In the genomic region with DNA sequence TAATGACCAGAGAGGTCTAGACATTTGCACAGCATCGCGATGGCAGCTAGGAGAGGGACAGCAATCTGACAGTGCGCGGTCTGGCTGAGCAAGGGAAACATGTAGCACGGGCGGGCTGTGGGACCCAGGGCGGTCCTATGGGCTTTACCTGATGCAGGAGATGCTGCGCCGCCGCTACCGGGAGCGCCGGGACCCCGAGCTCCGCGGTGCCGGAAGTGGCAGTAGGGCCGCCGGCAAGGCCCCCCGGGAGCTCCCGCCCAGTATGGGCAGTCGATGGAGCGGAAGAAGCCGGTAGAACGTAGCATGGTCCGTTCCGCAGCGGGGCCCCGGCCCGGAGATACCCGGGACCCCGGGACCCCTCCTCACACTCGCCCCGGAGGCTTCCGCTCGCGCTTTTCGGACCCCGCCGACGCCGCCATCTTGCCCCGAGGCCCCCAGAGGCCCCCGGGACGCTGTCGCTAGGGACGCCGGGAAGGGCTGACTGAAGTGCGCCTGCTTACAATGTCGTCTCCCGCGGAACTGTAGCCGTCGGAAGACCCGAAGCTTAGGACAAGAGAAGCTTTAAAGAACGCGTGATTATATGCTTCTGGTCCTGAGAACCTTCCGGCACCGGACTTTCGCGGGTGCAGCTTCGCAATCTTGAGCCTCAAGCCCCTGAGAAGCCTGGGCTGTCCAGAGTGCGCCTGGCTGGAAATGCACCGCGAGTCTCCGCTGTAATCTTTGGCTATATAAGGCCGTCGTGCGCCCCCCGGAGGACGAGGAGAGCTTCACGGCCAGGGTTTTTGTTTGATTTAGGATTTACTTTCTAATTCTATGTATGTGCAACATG, we compare ENCODE assay signal across 8 mouse cellular contexts. TPM values are rescaled to one million over a fixed set of nuclear protein-coding genes. Genes with fewer than 3 reads are reported as not detected.
A peak's percentile ranks its signal among the peaks of the same experiment; 100 is the strongest.
DNase-seq lines count a peak whose midpoint lies in the region; ATAC-seq and TF ChIP-seq lines count a peak whose summit lies in the region.

A gene (minus strand): TSS at position 445 of the 829 bp plus-strand sequence.

- in situ Hi-C loops in CH12.LX (cut with MboI; ENCODE audit: low pct_ligation_motif_present, low pct_unique_long_range_greater_than_20kb, low sequenced_read_pairs), result no loop called here

- peak; percentile 92 for DNase-seq in CH12.LX (ENCODE audit: extremely low read depth)
- DNase-seq in c-Kit-positive CD71-positive TER-119-negative erythroid progenitor cells, embryonic 14.5 days (ENCODE audit: low read depth), result peak; percentile 97
- peak; percentile 95 for DNase-seq in forebrain, embryonic 11.5 days (ENCODE audit: low spot score)
- DNase-seq in kidney, postnatal 36 days, result peak; percentile 96 to 98
- DNase-seq in telencephalon, adult 2 months (ENCODE audit: low read depth, low spot score), result peak; percentile 95

- peaks cover 0 to 58% of the 10 kb centered on the region in 2 experiments for H3K36me3 ChIP-seq in CH12.LX (replicated peaks in 1 of 2; ENCODE audit: control insufficient read depth in 1 of 2, insufficient read depth in 1 of 2, low read length in 1 of 2)
- no peaks in the 10 kb centered on the region for H3K36me3 ChIP-seq in forebrain, embryonic 11.5 days (ENCODE audit: control insufficient read depth, insufficient read depth, low read length)
- no peaks in the 10 kb centered on the region for H3K36me3 ChIP-seq in heart, embryonic 16.5 days (ENCODE audit: control insufficient read depth, insufficient read depth)
- H3K36me3 ChIP-seq in liver, embryonic 15.5 days (replicated peaks), result peaks cover 13% of the 10 kb centered on the region
- H3K36me3 ChIP-seq in neural tube, embryonic 12.5 days, result no peaks in the 10 kb centered on the region

- dilution Hi-C loops in CH12.LX (cut with MboI; ENCODE audit: extremely low pct_ligation_motif_present, extremely low pct_unique_long_range_greater_than_20kb, low sequenced_read_pairs), result no loop called here

- TF ChIP-seq POLR2A in CH12.LX (IDR thresholded peaks at IDR 0.05; ENCODE audit: low read depth, low read length), result peak; percentile 79

- no peaks in the 10 kb centered on the region for H3K27me3 ChIP-seq in CH12.LX (replicated peaks)
- H3K27me3 ChIP-seq in forebrain, embryonic 11.5 days (ENCODE audit: control insufficient read depth, insufficient read depth, low read length), result no peaks in the 10 kb centered on the region
- H3K27me3 ChIP-seq in heart, embryonic 16.5 days (ENCODE audit: control insufficient read depth, insufficient read depth, low read length), result no peaks in the 10 kb centered on the region
- no peaks in the 10 kb centered on the region for H3K27me3 ChIP-seq in liver, embryonic 15.5 days
- H3K27me3 ChIP-seq in neural tube, embryonic 12.5 days (replicated peaks), result no peaks in the 10 kb centered on the region

- peak; percentile 62 for TF ChIP-seq RAD21 in CH12.LX (IDR thresholded peaks at IDR 0.05; ENCODE audit: low read depth, low read length)

- H3K4me3 ChIP-seq in CH12.LX (replicated peaks in 1 of 3; ENCODE audit: low read depth in 2 of 3, low read length in 2 of 3, poor library complexity in 1 of 3), result peak within 1 kb of the TSS; percentile 71 to 98 (median 93)
- H3K4me3 ChIP-seq in forebrain, embryonic 11.5 days (ENCODE audit: low read depth, low read length), result peak within 1 kb of the TSS; percentile 98
- peak within 1 kb of the TSS; percentile 99 for H3K4me3 ChIP-seq in heart, embryonic 16.5 days (ENCODE audit: low read length)
- H3K4me3 ChIP-seq in liver, embryonic 15.5 days (replicated peaks), result peak within 1 kb of the TSS; percentile 99
- H3K4me3 ChIP-seq in neural tube, embryonic 12.5 days, result peak within 1 kb of the TSS; percentile 97

- peak within 1 kb of the TSS; percentile 72 for H3K4me2 ChIP-seq in CH12.LX (ENCODE audit: insufficient read depth, low read depth, poor library complexity, severe bottlenecking)
- H3K4me2 ChIP-seq in forebrain, embryonic 11.5 days (ENCODE audit: low read depth, low read length, severe bottlenecking), result peak within 1 kb of the TSS; percentile 81
- H3K4me2 ChIP-seq in heart, embryonic 16.5 days (ENCODE audit: low read depth, low read length), result peak within 1 kb of the TSS; percentile 96
- peak within 1 kb of the TSS; percentile 86 for H3K4me2 ChIP-seq in liver, embryonic 15.5 days
- H3K4me2 ChIP-seq in neural tube, embryonic 12.5 days (replicated peaks), result peak within 1 kb of the TSS; percentile 92

- WGBS in forebrain, embryonic 11.5 days, result under 1% methylated on average over 72 of the region's 72 CpGs
- under 1% methylated on average over 72 of the region's 72 CpGs for WGBS in heart, embryonic 16.5 days
- under 1% methylated on average over 72 of the region's 72 CpGs for WGBS in liver, embryonic 15.5 days (ENCODE audit: insufficient replicate concordance)
- under 1% methylated on average over 72 of the region's 72 CpGs for WGBS in neural tube, embryonic 12.5 days

- H3K4me1 ChIP-seq in CH12.LX (ENCODE audit: control insufficient read depth in 1 of 2, insufficient read depth in 2 of 2), result peaks cover 18 to 52% of the 10 kb centered on the region in 2 experiments
- peaks cover 6% of the 10 kb centered on the region; the same call in 1 of the 2 replicates for H3K4me1 ChIP-seq in forebrain, embryonic 11.5 days (replicated peaks; ENCODE audit: control insufficient read depth, insufficient read depth, low read length)
- peaks cover 27% of the 10 kb centered on the region for H3K4me1 ChIP-seq in heart, embryonic 16.5 days (ENCODE audit: control insufficient read depth, insufficient read depth, low read length)
- H3K4me1 ChIP-seq in liver, embryonic 15.5 days (replicated peaks), result peaks cover 59% of the 10 kb centered on the region
- peaks cover 33% of the 10 kb centered on the region for H3K4me1 ChIP-seq in neural tube, embryonic 12.5 days

- H3K9ac ChIP-seq in CH12.LX (ENCODE audit: insufficient read depth, low read depth), result peak within 1 kb of the TSS; percentile 91
- H3K9ac ChIP-seq in forebrain, embryonic 11.5 days (ENCODE audit: low read length), result peak within 1 kb of the TSS; percentile 91
- H3K9ac ChIP-seq in heart, embryonic 16.5 days (ENCODE audit: low read length), result peak within 1 kb of the TSS; percentile 98
- H3K9ac ChIP-seq in liver, embryonic 15.5 days, result peak within 1 kb of the TSS; percentile 93
- peak within 1 kb of the TSS; percentile 94 for H3K9ac ChIP-seq in neural tube, embryonic 12.5 days

- TF ChIP-seq EP300 in CH12.LX (IDR thresholded peaks at IDR 0.05; ENCODE audit: low read length), result no peak

- H3K27ac ChIP-seq in CH12.LX (ENCODE audit: insufficient read depth, low read depth), result peak within 1 kb of the TSS; percentile 66
- peak within 1 kb of the TSS; percentile 89 for H3K27ac ChIP-seq in forebrain, embryonic 11.5 days (ENCODE audit: low read depth, low read length)
- peak within 1 kb of the TSS; percentile 86 for H3K27ac ChIP-seq in heart, embryonic 16.5 days (ENCODE audit: low read length)
- H3K27ac ChIP-seq in liver, embryonic 15.5 days (replicated peaks), result peak within 1 kb of the TSS; percentile 90
- H3K27ac ChIP-seq in neural tube, embryonic 12.5 days, result peak within 1 kb of the TSS; percentile 71

- no peaks in the 10 kb centered on the region for H3K9me3 ChIP-seq in CH12.LX (replicated peaks; ENCODE audit: low read length)
- H3K9me3 ChIP-seq in forebrain, embryonic 11.5 days (ENCODE audit: control insufficient read depth, low read length), result no peaks in the 10 kb centered on the region
- no peaks in the 10 kb centered on the region for H3K9me3 ChIP-seq in heart, embryonic 16.5 days (replicated peaks; ENCODE audit: control insufficient read depth, low read length)
- H3K9me3 ChIP-seq in liver, embryonic 15.5 days (replicated peaks), result no peaks in the 10 kb centered on the region
- H3K9me3 ChIP-seq in neural tube, embryonic 12.5 days, result no peaks in the 10 kb centered on the region

- peaks cover 48% of the 10 kb centered on the region for H3K79me2 ChIP-seq in CH12.LX (replicated peaks; ENCODE audit: control insufficient read depth, extremely low read depth, insufficient read depth, poor library complexity, severe bottlenecking)

- ATAC-seq in forebrain, embryonic 11.5 days (replicated peaks; ENCODE audit: low FRiP score), result peak; percentile 80
- ATAC-seq in heart, embryonic 16.5 days (replicated peaks; ENCODE audit: extremely low read depth, insufficient read depth, low FRiP score), result peak; percentile 82
- ATAC-seq in liver, embryonic 15.5 days (ENCODE audit: insufficient read depth), result peak; percentile 81
- ATAC-seq in neural tube, embryonic 12.5 days (ENCODE audit: low FRiP score, low read depth), result peak; percentile 75

- TF ChIP-seq CTCF in CH12.LX (conservative IDR thresholded peaks at IDR 0.05 in 1 of 2, IDR thresholded peaks at IDR 0.05 in 1 of 2; ENCODE audit: low read depth in 2 of 2, low read length in 2 of 2), result peak; percentile 31 to 88; a peak in 3 of 4 replicates

TF ChIP-seq in CH12.LX, 34 proteins besides CTCF, POLR2A, EP300 and RAD21 (continues in another document):
- TF ChIP-seq TCF12 (IDR thresholded peaks at IDR 0.05; ENCODE audit: low read depth, low read length) (peak; percentile 80), E2F4 (IDR thresholded peaks at IDR 0.05; ENCODE audit: insufficient replicate concordance, low read depth, low read length) (no peak), NELFE (IDR thresholded peaks at IDR 0.05; ENCODE audit: low read depth, low read length) (peak; percentile 69), HCFC1 (IDR thresholded peaks at IDR 0.05; ENCODE audit: low read depth, low read length) (peak; percentile 95), GABPA (IDR thresholded peaks at IDR 0.05; ENCODE audit: insufficient replicate concordance, low read depth, low read length) (no peak; the same call in 1 of the 2 replicates), UBTF (IDR thresholded peaks at IDR 0.05; ENCODE audit: low read depth, low read length) (no peak), ZMIZ1 (IDR thresholded peaks at IDR 0.05; ENCODE audit: low read depth, low read length) (peak; percentile 45), SIN3A (IDR thresholded peaks at IDR 0.05; ENCODE audit: low read length) (peak; percentile 91), MXI1 (IDR thresholded peaks at IDR 0.05; ENCODE audit: low read depth, low read length) (no peak), SMC3 (IDR thresholded peaks at IDR 0.05; ENCODE audit: low read depth, low read length) (peak; percentile 65), MYC (IDR thresholded peaks at IDR 0.05; ENCODE audit: low read depth, low read length) (peak; percentile 64; the same call in 1 of the 2 replicates), MAFK (IDR thresholded peaks at IDR 0.05; ENCODE audit: insufficient replicate concordance, low read length) (no peak), BHLHE40 (IDR thresholded peaks at IDR 0.05; ENCODE audit: low read depth, low read length) (no peak)

RNA-seq across cellular contexts. Expression of the gene that starts here (rescaled TPM):
- total RNA-seq in CH12.LX (2012; rRNA removed) (16.5 and 17.7 TPM in 2 replicates), CH12.LX (2014; rRNA removed) (6.3 and 7.0 TPM in 2 replicates)
- polyA plus RNA-seq in CH12.LX (2012; ENCODE audit: insufficient read length, low read depth), result 31.6 and 41.9 TPM in 2 replicates
- 34.9 and 37.1 TPM in 2 replicates for polyA plus RNA-seq in forebrain, embryonic 11.5 days (2014; fragmentation: Nextera tagmentation; extraction: Ambion mirVana)
- polyA plus RNA-seq in heart, embryonic 16.5 days (2015; fragmentation: Nextera tagmentation; extraction: Ambion mirVana), result 15.0 and 16.5 TPM in 2 replicates
- polyA plus RNA-seq in liver, embryonic 15.5 days (2015; fragmentation: Nextera tagmentation; extraction: Ambion mirVana), result 12.8 and 15.6 TPM in 2 replicates
- 35.6 and 35.9 TPM in 2 replicates for polyA plus RNA-seq in neural tube, embryonic 12.5 days (2016; fragmentation: Nextera tagmentation; extraction: Ambion mirVana)

Comparison
In these comparisons a context has a peak if more than half of its experiments do, and no peak if none do; other contexts are left out.
1. Peak in every context shown above with its lines: DNase-seq, ATAC-seq, H3K4me3 ChIP-seq and H3K27ac ChIP-seq.